Mouse (Mus musculus) embryonic facial prominence, embryonic 11.5 days (tissue): ENCODE results near the gene Olfr124. TPM values are rescaled to one million over a fixed set of nuclear protein-coding genes. Genes with fewer than 3 reads are reported as not detected.

Experiments
- ATAC-seq: fragments of 200-750 bp; cut with Nextera tagmentation; replicated peaks from 2 replicates; pipeline ENCODE4 v1.8.0; 2017; ENCODE audit warnings: low read depth; ENCODE audit not compliant: insufficient number of reproducible peaks, low FRiP score, low TSS enrichment
- DNase-seq: peaks from one replicate; pipeline ENCODE4 v3.0.0-alpha.2; 2015; ENCODE audit warnings: low spot score
- H3K27ac ChIP-seq: fragments of 300-500 bp; sonication (generic); replicated peaks from 2 replicates; pipeline ENCODE4 v1.5.1; 2014; ENCODE audit warnings: mild to moderate bottlenecking, low read depth, low read length, control low read depth
- H3K27me3 ChIP-seq: fragments of 300-500 bp; sonication (generic); 2 replicates; pipeline ENCODE4 v1.6.1; 2014; ENCODE audit warnings: mild to moderate bottlenecking, low read length, moderate library complexity, mixed read lengths; ENCODE audit not compliant: control insufficient read depth, insufficient read depth
- H3K36me3 ChIP-seq: fragments of 300-500 bp; sonication (generic); replicated peaks from 2 replicates; pipeline ENCODE4 v1.6.1; 2014; ENCODE audit warnings: low read depth, mild to moderate bottlenecking, low read length, moderate library complexity, mixed read lengths; ENCODE audit not compliant: control insufficient read depth, insufficient read depth
- H3K4me1 ChIP-seq: fragments of 300-500 bp; sonication (generic); 2 replicates; pipeline ENCODE4 v1.6.1; 2014; ENCODE audit warnings: low read length, mixed read lengths; ENCODE audit not compliant: control insufficient read depth, insufficient read depth
- H3K4me2 ChIP-seq: fragments of 300-500 bp; sonication (generic); 2 replicates; pipeline ENCODE4 v1.6.1; 2014; ENCODE audit warnings: low read depth, mild to moderate bottlenecking, control low read depth, low read length, moderate library complexity
- H3K4me3 ChIP-seq: fragments of 300-500 bp; sonication (generic); 2 replicates; pipeline ENCODE4 v1.5.1; 2014; ENCODE audit warnings: low read depth, low read length, control low read depth
- H3K9ac ChIP-seq: fragments of 300-500 bp; sonication (generic); replicated peaks from 2 replicates; pipeline ENCODE4 v1.6.1; 2014; ENCODE audit warnings: mild to moderate bottlenecking, control low read depth, low read length
- H3K9me3 ChIP-seq: fragments of 300-500 bp; sonication (generic); replicated peaks from 2 replicates; pipeline ENCODE4 v1.6.1; 2016; ENCODE audit warnings: mild to moderate bottlenecking, low read length, inconsistent platforms, mixed read lengths; ENCODE audit not compliant: control insufficient read depth
- WGBS: fragments of 180-500 bp; shearing (Covaris S2); extraction: QIAGEN DNeasy Blood & Tissue Kit; methylation state at CpG from one replicate; pipeline ENCODE4 v1.1.7; 2014; 5-methylcytosine and 5-hydroxymethylcytosine counted together
- polyA plus RNA-seq: library from polyadenylated mRNA; unstranded; fragments of >200 nt; fragmentation: Nextera tagmentation; extraction: Ambion mirVana; gene quantifications from 2 replicates; pipeline ENCODE4 v1.2.1, GENCODE M21; 2014

Gene Olfr124
- polyA plus RNA-seq = not detected in 2 replicates

- H3K4me3 ChIP-seq = no peak within 1 kb of the TSS
- H3K36me3 ChIP-seq = no peaks in the 10 kb centered on the region
- H3K9me3 ChIP-seq = no peaks in the 10 kb centered on the region
- no peak within 1 kb of the TSS for H3K27ac ChIP-seq
- H3K4me1 ChIP-seq = no peaks in the 10 kb centered on the region
- no peak within 1 kb of the TSS for H3K9ac ChIP-seq
- no peak for ATAC-seq
- no peak within 1 kb of the TSS for H3K4me2 ChIP-seq
- WGBS = 83% methylated on average over 3 of the region's 3 CpGs
- no peaks in the 10 kb centered on the region for H3K27me3 ChIP-seq
- no peak for DNase-seq
Observed at GRCm38 (mm10) chr17:37799588-37799987, at the start of gene Olfr124. Gene Olfr124, plus strand, starts transcription at chr17:37799888.

GRCm38 (mm10) chr17:37768307-37768706 is 31.4 kb upstream of the Olfr124 start, which contains the start of gene Olfr122:
Gene Olfr122, plus strand, starts transcription at chr17:37768607.
- Histone ChIP-seq H3K27ac (no peak within 1 kb of the TSS), H3K4me2 (no peak within 1 kb of the TSS), H3K9ac (no peak within 1 kb of the TSS), H3K27me3 (no peaks in the 10 kb centered on the region), H3K4me1 (no peaks in the 10 kb centered on the region), H3K4me3 (no peak within 1 kb of the TSS), H3K36me3 (no peaks in the 10 kb centered on the region), H3K9me3 (no peaks in the 10 kb centered on the region)
- ATAC-seq (no peak), DNase-seq (no peak)
- WGBS = 77% methylated on average over 4 of the region's 4 CpGs

GRCm38 (mm10) chr17:37793229-37793628 is 6.5 kb upstream of the Olfr124 start, which contains the start of gene Olfr123:
Gene Olfr123, plus strand, starts transcription at chr17:37793529.
- H3K9ac ChIP-seq = no peak within 1 kb of the TSS
- no peaks in the 10 kb centered on the region for H3K36me3 ChIP-seq
- H3K4me3 ChIP-seq = no peak within 1 kb of the TSS
- H3K4me2 ChIP-seq = no peak within 1 kb of the TSS
- WGBS = 86% methylated on average over 2 of the region's 2 CpGs
- DNase-seq = no peak
- ATAC-seq = no peak
- H3K27me3 ChIP-seq = no peaks in the 10 kb centered on the region
- H3K4me1 ChIP-seq = no peaks in the 10 kb centered on the region
- H3K27ac ChIP-seq = no peak within 1 kb of the TSS
- no peaks in the 10 kb centered on the region for H3K9me3 ChIP-seq

GRCm38 (mm10) chr17:37832649-37833048 is 33.0 kb downstream of the Olfr124 start, which contains the start of gene Olfr125:
Gene Olfr125, plus strand, starts transcription at chr17:37832949.
- H3K27ac ChIP-seq = no peak within 1 kb of the TSS
- no peak within 1 kb of the TSS for H3K9ac ChIP-seq
- no peaks in the 10 kb centered on the region for H3K9me3 ChIP-seq
- ATAC-seq = no peak
- DNase-seq = no peak
- H3K4me2 ChIP-seq = no peak within 1 kb of the TSS
- no peaks in the 10 kb centered on the region for H3K4me1 ChIP-seq
- no peaks in the 10 kb centered on the region for H3K27me3 ChIP-seq
- no peak within 1 kb of the TSS for H3K4me3 ChIP-seq
- H3K36me3 ChIP-seq = no peaks in the 10 kb centered on the region

GRCm38 (mm10) chr17:37847183-37847582 is 47.5 kb downstream of the Olfr124 start, which contains the start of gene Olfr126:
Gene Olfr126, plus strand, starts transcription at chr17:37847483.
- Histone ChIP-seq H3K9ac (no peak within 1 kb of the TSS), H3K4me2 (no peak within 1 kb of the TSS), H3K4me1 (no peaks in the 10 kb centered on the region), H3K36me3 (no peaks in the 10 kb centered on the region), H3K9me3 (no peaks in the 10 kb centered on the region), H3K27me3 (no peaks in the 10 kb centered on the region), H3K27ac (no peak within 1 kb of the TSS), H3K4me3 (no peak within 1 kb of the TSS)
- ATAC-seq (no peak), DNase-seq (no peak)

Other genes starting within 250 kb of the Olfr124 start
- gene Olfr112, start 230.4 kb upstream of the Olfr124 start, polyA plus RNA-seq = not detected in 2 replicates
- not detected in 2 replicates for gene Olfr113, start 222.2 kb upstream of the Olfr124 start, polyA plus RNA-seq
- not detected in 2 replicates for gene Olfr114, start 207.1 kb upstream of the Olfr124 start, polyA plus RNA-seq
- gene Olfr115, start 172.8 kb upstream of the Olfr124 start, polyA plus RNA-seq = not detected in 2 replicates
- not detected in 2 replicates for gene Olfr116, start 172.7 kb upstream of the Olfr124 start, polyA plus RNA-seq
- not detected in 2 replicates for gene Olfr117, start 136.1 kb upstream of the Olfr124 start, polyA plus RNA-seq
- not detected in 2 replicates for gene Olfr118, start 132.9 kb upstream of the Olfr124 start, polyA plus RNA-seq
- gene Olfr119, start 103.3 kb upstream of the Olfr124 start, polyA plus RNA-seq = not detected in 2 replicates
- not detected in 2 replicates for gene Olfr120, start 78.1 kb upstream of the Olfr124 start, polyA plus RNA-seq
- gene Olfr121, start 51.0 kb upstream of the Olfr124 start, polyA plus RNA-seq = not detected in 2 replicates
- not detected in 2 replicates for gene Olfr122, start 31.3 kb upstream of the Olfr124 start, polyA plus RNA-seq
- gene Olfr123, start 6.4 kb upstream of the Olfr124 start, polyA plus RNA-seq = not detected in 2 replicates
- gene Olfr125, start 33.1 kb downstream of the Olfr124 start, polyA plus RNA-seq = not detected in 2 replicates
- gene Olfr126, start 47.6 kb downstream of the Olfr124 start, polyA plus RNA-seq = not detected in 2 replicates
- not detected in 2 replicates for gene Olfr127, start 100.5 kb downstream of the Olfr124 start, polyA plus RNA-seq
- not detected in 2 replicates for gene Olfr128, start 120.7 kb downstream of the Olfr124 start, polyA plus RNA-seq
- not detected in 2 replicates for gene Olfr761, start 153.2 kb downstream of the Olfr124 start, polyA plus RNA-seq